Mouse (Mus musculus) intestine, postnatal 0 days (tissue): ENCODE data around the gene Pus3. TPM values are rescaled to one million over a fixed set of nuclear protein-coding genes. Genes with fewer than 3 reads are reported as not detected.

Source experiments
- ATAC-seq: fragments of 200-750 bp; cut with Nextera tagmentation; 2 replicates; pipeline ENCODE4 v1.8.0; 2017; ENCODE audit warnings: mild to moderate bottlenecking, moderate TSS enrichment, moderate library complexity
- H3K27ac ChIP-seq: fragments of 300-500 bp; sonication (generic); 2 replicates; pipeline ENCODE4 v1.5.1; 2014; ENCODE audit warnings: mild to moderate bottlenecking, low read depth, low read length, moderate library complexity
- H3K27me3 ChIP-seq: fragments of 300-500 bp; sonication (generic); replicated peaks from 2 replicates; pipeline ENCODE4 v1.6.1; 2014; ENCODE audit warnings: low read length, mixed read lengths; ENCODE audit not compliant: control insufficient read depth, insufficient read depth
- H3K36me3 ChIP-seq: fragments of 300-500 bp; sonication (generic); 2 replicates; pipeline ENCODE4 v1.6.1; 2014; ENCODE audit warnings: mild to moderate bottlenecking, moderate library complexity; ENCODE audit not compliant: control insufficient read depth, insufficient read depth
- H3K4me1 ChIP-seq: fragments of 300-500 bp; sonication (generic); replicated peaks from 2 replicates; pipeline ENCODE4 v1.6.1; 2014; ENCODE audit warnings: antibody characterized with exemption, low read length, mixed read lengths; ENCODE audit not compliant: control insufficient read depth, insufficient read depth
- H3K4me2 ChIP-seq: fragments of 300-500 bp; sonication (generic); replicated peaks from 2 replicates; pipeline ENCODE4 v1.6.1; 2014; ENCODE audit warnings: low read depth, mild to moderate bottlenecking, moderate library complexity
- H3K4me3 ChIP-seq: fragments of 300-500 bp; sonication (generic); 2 replicates; pipeline ENCODE4 v1.5.1; 2014; ENCODE audit warnings: low read depth, low read length
- H3K9ac ChIP-seq: fragments of 300-500 bp; sonication (generic); 2 replicates; pipeline ENCODE4 v1.6.1; 2014; ENCODE audit warnings: mild to moderate bottlenecking, low read depth, low read length
- H3K9me3 ChIP-seq: fragments of 300-500 bp; sonication (generic); 2 replicates; pipeline ENCODE4 v1.6.1; 2016; ENCODE audit warnings: mixed run types; ENCODE audit not compliant: control insufficient read depth
- CTCF ChIP-seq: sonication (generic); IDR thresholded peaks from 2 replicates; pipeline ENCODE4 v1.5.1; 2016; ENCODE audit warnings: low read depth, mild to moderate bottlenecking, control low read depth, antibody characterized with exemption, moderate library complexity
- WGBS: fragments of 180-500 bp; shearing (Covaris S2); extraction: QIAGEN DNeasy Blood & Tissue Kit; methylation state at CpG from one replicate; pipeline ENCODE4 v1.1.7; 2014; 5-methylcytosine and 5-hydroxymethylcytosine counted together
- polyA plus RNA-seq: library from polyadenylated mRNA; unstranded; fragments of >200 nt; fragmentation: Nextera tagmentation; extraction: Ambion mirVana; gene quantifications from 2 replicates; pipeline ENCODE4 v1.2.1, GENCODE M21; 2015

Pus3 gene
- polyA plus RNA-seq, 1 experiment from 2014 or later: 6.5 TPM

- WGBS: 65% methylated on average over 9 of the region's 9 CpGs
- Histone ChIP-seq H3K4me3 (no peak overlapping the region), H3K36me3 (no peaks in the 10 kb centered on the region), H3K4me2 (no peak overlapping the region), H3K9me3 (no peaks in the 10 kb centered on the region), H3K4me1 (no peaks in the 10 kb centered on the region), H3K27me3 (no peaks in the 10 kb centered on the region), H3K27ac (no peak overlapping the region), H3K9ac (no peak overlapping the region)
- no peak for TF ChIP-seq CTCF
- ATAC-seq: no peak
Measured at GRCm38 (mm10) chr9:35533266-35533665, 25.1 kb upstream of the Pus3 start.

GRCm38 (mm10) chr9:35535110-35535509 lies 23.3 kb upstream of the Pus3 start:
- no peak overlapping the region for H3K9ac ChIP-seq
- H3K4me1 ChIP-seq: no peaks in the 10 kb centered on the region
- 1% methylated on average over 2 of the region's 2 CpGs for WGBS
- H3K36me3 ChIP-seq: no peaks in the 10 kb centered on the region
- TF ChIP-seq CTCF: peak; percentile 92
- no peak overlapping the region for H3K27ac ChIP-seq
- no peak overlapping the region for H3K4me3 ChIP-seq
- H3K27me3 ChIP-seq: no peaks in the 10 kb centered on the region
- H3K9me3 ChIP-seq: no peaks in the 10 kb centered on the region
- peak; percentile 72 for ATAC-seq
- H3K4me2 ChIP-seq: no peak overlapping the region

GRCm38 (mm10) chr9:35535876-35536275 lies 22.5 kb upstream of the Pus3 start:
- Histone ChIP-seq H3K36me3 (no peaks in the 10 kb centered on the region), H3K9ac (no peak overlapping the region), H3K4me1 (no peaks in the 10 kb centered on the region), H3K4me3 (no peak overlapping the region), H3K9me3 (no peaks in the 10 kb centered on the region), H3K4me2 (no peak overlapping the region), H3K27me3 (no peaks in the 10 kb centered on the region), H3K27ac (no peak overlapping the region)
- no peak for TF ChIP-seq CTCF
- WGBS: 72% methylated on average over 4 of the region's 4 CpGs
- no peak for ATAC-seq

GRCm38 (mm10) chr9:35539001-35539750 lies 19.2 kb upstream of the Pus3 start:
- H3K9me3 ChIP-seq: no peaks in the 10 kb centered on the region
- no peak overlapping the region; the same call in 1 of the 2 replicates for H3K27ac ChIP-seq
- no peaks in the 10 kb centered on the region for H3K36me3 ChIP-seq
- no peak for TF ChIP-seq CTCF
- H3K9ac ChIP-seq: no peak overlapping the region
- no peak for ATAC-seq
- no peak overlapping the region for H3K4me2 ChIP-seq
- 68% methylated on average over 13 of the region's 13 CpGs for WGBS
- H3K4me3 ChIP-seq: no peak overlapping the region
- H3K4me1 ChIP-seq: no peaks in the 10 kb centered on the region
- no peaks in the 10 kb centered on the region for H3K27me3 ChIP-seq

- H3K27me3 ChIP-seq: no peaks in the 10 kb centered on the region
- no peak overlapping the region for H3K4me3 ChIP-seq
- H3K9me3 ChIP-seq: no peaks in the 10 kb centered on the region
- H3K9ac ChIP-seq: no peak overlapping the region
- H3K4me1 ChIP-seq: no peaks in the 10 kb centered on the region
- no peak overlapping the region for H3K4me2 ChIP-seq
- 84% methylated on average over 5 of the region's 5 CpGs for WGBS
- no peaks in the 10 kb centered on the region for H3K36me3 ChIP-seq
- no peak for TF ChIP-seq CTCF
- ATAC-seq: no peak
- no peak overlapping the region for H3K27ac ChIP-seq
Measured at GRCm38 (mm10) chr9:35541024-35541423, 17.4 kb upstream of the Pus3 start.

GRCm38 (mm10) chr9:35541488-35541887 lies 16.9 kb upstream of the Pus3 start:
- 8% methylated on average over 6 of the region's 6 CpGs for WGBS
- no peaks in the 10 kb centered on the region for H3K36me3 ChIP-seq
- H3K9me3 ChIP-seq: no peaks in the 10 kb centered on the region
- no peak overlapping the region for H3K27ac ChIP-seq
- no peak overlapping the region for H3K4me3 ChIP-seq
- H3K4me2 ChIP-seq: no peak overlapping the region
- peak; percentile 86 for TF ChIP-seq CTCF
- no peaks in the 10 kb centered on the region for H3K27me3 ChIP-seq
- H3K9ac ChIP-seq: no peak overlapping the region
- no peaks in the 10 kb centered on the region for H3K4me1 ChIP-seq
- ATAC-seq: peak; percentile 72
